Mouse (Mus musculus): ENCODE results near the gene Bcl11b.

- no peak for TF ChIP-seq POLR2A (IDR thresholded peaks at IDR 0.05; ENCODE audit: extremely low read depth, insufficient read depth, low read length)
- no peak for TF ChIP-seq CTCF (IDR thresholded peaks at IDR 0.05; ENCODE audit: extremely low read depth, insufficient read depth, low read length)
These were observed 34.0 kb upstream of the Bcl11b start for GRCm38 (mm10) chr12:108037446-108037845.
